Mouse (Mus musculus) brain, embryonic 14.5 days (tissue): ENCODE data around the gene Mybph. TPM values are rescaled to one million over a fixed set of nuclear protein-coding genes. Genes with fewer than 3 reads are reported as not detected.

ENCODE experiments used
- DNase-seq: peaks from one replicate; pipeline ENCODE4 v3.0.0-alpha.2; 2011; ENCODE audit warnings: low read depth
- CTCF ChIP-seq: fragments of 200-500 bp; IDR thresholded peaks from 2 replicates; pipeline ENCODE4 v1.5.1; 2012; ENCODE audit warnings: inconsistent platforms, mild to moderate bottlenecking, moderate library complexity, borderline replicate concordance; ENCODE audit not compliant: insufficient read depth, insufficient read length; ENCODE audit errors: extremely low read depth
- POLR2A ChIP-seq: fragments of 200-500 bp; IDR thresholded peaks from 2 replicates; pipeline ENCODE4 v1.6.1; 2012; ENCODE audit warnings: mild to moderate bottlenecking, inconsistent platforms, borderline replicate concordance; ENCODE audit not compliant: poor library complexity, insufficient read depth, insufficient read length, severe bottlenecking; ENCODE audit errors: extremely low read depth
- polyA plus RNA-seq: library from polyadenylated mRNA; depleted of rRNA; stranded (reverse); fragments of >200 nt; gene quantifications from 2 replicates; pipeline ENCODE4 v1.2.3, GENCODE M21; 2012

Mybph gene
- polyA plus RNA-seq, 1 experiment: 0.98 TPM

DNA sequence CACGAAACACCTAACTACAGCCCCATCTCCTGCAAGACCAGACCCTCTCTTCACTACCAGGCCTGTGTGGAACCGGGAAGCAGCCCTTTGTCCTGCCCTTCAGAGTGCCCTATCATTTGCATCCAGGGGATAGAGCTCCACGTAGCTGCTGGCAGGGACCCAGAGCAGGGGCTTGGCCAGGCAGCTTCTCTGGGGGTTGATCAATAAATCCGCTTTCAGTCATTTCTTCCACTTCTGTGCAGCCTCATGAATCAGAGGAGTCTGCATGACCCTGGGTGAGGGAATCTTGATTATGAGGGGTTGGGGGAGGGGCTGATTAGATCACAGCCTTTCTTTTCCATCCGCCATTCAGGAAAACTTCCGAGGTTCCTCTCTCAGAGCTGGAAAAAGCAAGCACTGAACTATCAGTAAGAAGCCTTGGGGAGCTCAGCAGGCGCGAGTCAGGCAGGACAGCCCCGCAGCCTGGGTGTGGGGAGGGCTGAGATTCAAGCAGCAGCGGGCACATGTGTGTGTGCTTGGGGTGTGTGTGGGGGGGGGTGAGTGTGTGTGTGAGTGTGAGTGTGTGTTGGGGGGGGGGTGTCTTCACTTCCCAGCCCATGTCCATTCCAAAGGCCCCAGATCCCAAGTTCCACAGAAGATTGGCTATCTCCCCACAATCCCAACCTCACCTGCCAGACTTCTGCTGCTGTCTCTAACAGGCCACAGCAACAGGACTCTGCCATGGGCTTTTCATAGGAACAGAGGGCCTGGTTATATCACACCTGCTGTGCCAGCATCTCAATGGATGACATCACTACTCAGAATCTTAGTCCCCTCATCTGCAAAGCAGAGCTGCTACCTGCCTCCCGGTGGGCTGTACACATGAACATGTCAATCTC, 22.7 kb downstream of the Mybph start:
- TF ChIP-seq POLR2A (no peak), CTCF (no peak)
- peak; percentile 55 for DNase-seq

- no peak for DNase-seq
- no peak for TF ChIP-seq POLR2A
- peak; percentile 32; the same call in 1 of the 2 replicates for TF ChIP-seq CTCF
Observed at GRCm38 (mm10) chr1:134216629-134216971, 23.4 kb downstream of the Mybph start.

DNA sequence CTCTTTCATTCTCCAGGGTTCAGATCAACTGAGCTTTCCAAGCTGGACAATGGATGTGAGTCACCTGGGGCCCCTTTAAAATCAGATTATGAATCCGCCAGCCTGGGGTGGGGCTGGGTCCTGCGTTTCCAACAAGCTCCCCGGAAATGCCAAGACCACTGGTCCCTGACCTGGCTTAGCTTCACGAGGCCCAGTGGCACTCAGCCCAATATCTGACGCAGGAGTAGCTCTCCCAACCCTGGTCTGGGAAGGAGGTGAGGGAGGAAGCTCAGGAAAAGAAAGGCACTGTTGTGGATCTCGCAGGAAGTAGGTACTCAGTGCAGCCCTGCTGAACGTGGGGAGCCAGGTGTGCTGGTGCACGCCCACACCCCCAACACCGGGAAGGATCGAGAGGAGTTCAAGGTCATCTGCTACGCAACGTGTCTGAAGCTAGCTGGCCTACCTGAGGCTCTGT, 23.8 kb downstream of the Mybph start:
- no peak for DNase-seq
- no peak for TF ChIP-seq CTCF
- TF ChIP-seq POLR2A: no peak

DNA sequence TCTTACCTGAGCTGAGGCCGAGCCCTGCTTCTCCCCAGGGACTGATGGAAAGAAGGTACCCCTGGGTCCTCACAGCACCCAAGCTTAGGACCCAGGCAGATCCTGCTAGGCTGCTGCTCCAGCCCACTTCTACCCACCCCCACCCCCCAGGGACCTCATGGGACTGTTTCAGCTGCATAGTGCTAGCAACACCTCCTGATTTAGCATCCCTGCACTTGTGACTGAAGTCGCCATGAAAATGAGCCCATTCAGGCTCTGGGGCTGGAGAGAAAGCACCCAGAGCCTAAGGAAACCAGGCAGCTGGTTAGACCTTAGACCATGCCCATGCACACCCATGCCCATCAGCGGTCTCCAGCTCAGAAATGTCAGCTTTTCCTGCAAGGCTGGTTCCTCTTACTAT, 24.7 kb downstream of the Mybph start:
- no peak for DNase-seq
- TF ChIP-seq POLR2A: no peak
- no peak for TF ChIP-seq CTCF

DNA sequence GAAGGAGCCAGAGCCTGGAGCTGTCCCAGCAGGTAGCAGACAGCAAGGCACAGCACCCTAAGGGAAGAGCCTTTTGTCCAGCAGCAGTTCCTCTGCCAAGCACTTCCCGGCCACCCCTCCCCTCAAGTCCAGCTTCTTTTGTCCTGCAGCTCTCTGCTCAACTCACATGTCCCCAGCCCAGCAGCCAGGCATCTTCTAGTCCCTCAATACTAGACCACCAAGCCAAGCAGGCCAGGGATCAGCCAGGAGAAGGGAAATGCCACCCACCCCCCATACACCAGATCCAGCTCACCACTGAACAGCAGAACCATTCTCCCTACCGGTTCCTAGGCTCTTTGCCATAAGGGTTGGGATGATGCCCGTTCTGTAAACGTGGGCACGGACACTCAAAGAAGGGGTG, 26.4 kb downstream of the Mybph start:
- no peak for DNase-seq
- no peak for TF ChIP-seq POLR2A
- TF ChIP-seq CTCF: no peak

- DNase-seq: no peak
- no peak for TF ChIP-seq CTCF
- TF ChIP-seq POLR2A: no peak
Observed at GRCm38 (mm10) chr1:134221172-134221571, 27.9 kb downstream of the Mybph start.

GRCm38 (mm10) chr1:134222122-134223055, 29.1 kb downstream of the Mybph start:
- TF ChIP-seq CTCF (no peak), POLR2A (no peak)
- no peak for DNase-seq

DNA sequence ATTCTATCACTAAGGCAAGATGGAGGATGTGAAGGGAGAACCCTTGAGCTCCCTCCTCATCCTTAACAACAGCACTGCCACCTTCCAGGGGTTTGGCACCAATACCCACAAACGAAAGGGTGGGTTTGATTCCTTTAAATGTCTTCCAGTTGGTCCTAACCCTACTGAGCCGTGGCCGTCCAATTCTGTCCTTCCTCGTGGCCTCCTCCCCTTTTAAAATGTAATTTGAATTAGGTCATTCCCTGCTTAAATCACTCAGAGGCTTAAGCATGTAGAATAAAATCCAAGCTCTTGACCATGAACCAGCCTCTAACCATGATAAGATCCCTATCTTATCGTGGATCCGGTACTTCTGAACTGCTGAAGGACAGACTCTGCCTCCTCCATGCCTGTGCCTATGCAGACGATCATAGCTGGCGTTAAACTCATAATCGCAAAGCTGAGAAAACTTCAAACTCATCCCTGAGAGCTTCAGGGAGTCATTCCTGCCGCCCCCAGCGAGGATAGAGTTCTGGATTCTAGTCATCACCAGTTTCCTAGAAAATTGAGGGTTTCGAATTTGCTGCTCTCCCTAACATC, 31.5 kb downstream of the Mybph start:
- TF ChIP-seq CTCF: no peak
- TF ChIP-seq POLR2A: no peak
- DNase-seq: no peak

- TF ChIP-seq CTCF: no peak
- TF ChIP-seq POLR2A: no peak
- no peak for DNase-seq
Observed at GRCm38 (mm10) chr1:134225375-134225774, 32.1 kb downstream of the Mybph start.

GRCm38 (mm10) chr1:134226739-134227138, 33.5 kb downstream of the Mybph start:
- DNase-seq: no peak

DNA sequence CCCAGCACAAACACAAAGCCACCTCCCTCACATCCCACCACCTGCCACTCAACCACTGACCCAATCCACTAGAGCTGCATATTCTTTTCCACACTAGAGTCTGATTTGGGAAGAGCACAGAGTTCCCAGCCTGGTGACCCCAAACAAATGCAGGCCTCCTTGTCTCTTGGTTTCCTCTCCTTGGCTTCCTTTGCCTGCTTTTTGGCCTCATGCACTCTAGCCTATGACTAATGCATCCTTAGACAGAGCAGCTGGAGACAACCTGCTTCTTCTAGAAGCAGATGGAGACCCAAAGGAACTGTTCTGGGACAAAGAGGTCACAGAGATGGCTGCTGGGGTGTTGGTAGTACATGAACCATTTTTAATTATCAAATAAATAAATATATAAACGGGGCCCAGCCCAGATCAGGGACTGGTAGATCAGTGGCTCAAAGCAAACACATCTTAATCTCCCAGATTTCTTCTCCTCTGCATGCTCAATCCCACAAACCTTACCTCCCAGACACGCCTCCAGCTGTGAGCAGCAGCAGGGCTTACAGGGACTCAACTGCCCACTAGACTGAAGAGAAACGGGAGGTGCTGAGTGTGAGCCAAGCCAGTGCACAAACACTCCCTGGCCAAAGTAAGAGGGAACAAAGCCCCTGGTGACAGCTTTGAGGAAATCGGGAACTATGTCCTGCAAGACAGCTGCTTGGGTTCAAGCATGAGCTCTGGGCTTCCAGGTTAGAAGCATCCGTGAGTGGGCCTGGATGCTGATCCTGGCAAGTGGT, 36.7 kb downstream of the Mybph start:
- no peak for DNase-seq
- TF ChIP-seq CTCF: no peak
- no peak for TF ChIP-seq POLR2A

More at GRCm38 (mm10) chr1:134226739-134227138, 33.5 kb downstream of the Mybph start:
- TF ChIP-seq CTCF (no peak), POLR2A (no peak)
